Mouse (Mus musculus): ENCODE measurements around the gene Polr2a. TPM values are rescaled to one million over a fixed set of nuclear protein-coding genes. Genes with fewer than 3 reads are reported as not detected.

The Polr2a gene
- 41.8 and 47.0 TPM in 2 replicates for polyA plus RNA-seq (2016; fragmentation: Nextera tagmentation; extraction: Ambion mirVana)

GRCm38 (mm10) chr11:69758478-69758970 is at the start of gene Polr2a:
Polr2a (minus strand) TSS chr11:69758637.
- H3K4me1 ChIP-seq = peaks cover 47% of the 10 kb centered on the region
- no peaks in the 10 kb centered on the region for H3K9me3 ChIP-seq (replicated peaks)
- H3K27ac ChIP-seq = peak within 1 kb of the TSS; percentile 97
- H3K4me3 ChIP-seq = peak within 1 kb of the TSS; percentile 67
- WGBS = under 1% methylated on average over 36 of the region's 36 CpGs
- no peaks in the 10 kb centered on the region for H3K27me3 ChIP-seq (ENCODE audit: low read depth, poor library complexity, severe bottlenecking)
- peak; percentile 100 for DNase-seq (ENCODE audit: low spot score)
- H3K36me3 ChIP-seq = 0 out of 2 replicates have a peak, but pooled peaks cover 5% of the 10 kb centered on the region

DNA sequence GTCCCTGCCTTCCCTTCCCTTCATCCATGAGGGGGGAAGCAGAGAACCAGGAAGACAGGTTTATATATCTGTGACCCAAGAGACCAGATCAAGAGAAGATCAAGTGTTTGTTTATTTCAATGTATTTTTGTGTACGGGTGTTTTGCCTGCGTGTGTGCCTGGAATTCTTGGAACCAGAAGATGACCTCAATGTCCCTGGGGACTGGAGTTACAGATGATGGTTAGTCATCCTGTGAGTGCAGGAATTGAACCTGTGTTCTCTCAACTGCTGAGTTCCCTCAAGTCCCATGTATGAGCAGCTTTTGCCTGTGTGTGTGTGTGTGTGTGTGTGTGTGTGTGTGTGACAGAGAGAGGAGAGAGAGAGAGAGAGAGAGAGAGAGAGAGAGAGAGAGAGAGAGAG is 49.2 kb upstream of the Polr2a start:
- DNase-seq (ENCODE audit: low spot score) = no peak
- Histone ChIP-seq H3K36me3 (no peaks in the 10 kb centered on the region), H3K27ac (no peak overlapping the region), H3K9me3 (replicated peaks) (no peaks in the 10 kb centered on the region), H3K27me3 (ENCODE audit: low read depth, poor library complexity, severe bottlenecking) (peaks cover 55% of the 10 kb centered on the region), H3K4me3 (no peak overlapping the region), H3K4me1 (peaks cover 25% of the 10 kb centered on the region)
- 84% methylated on average over 2 of the region's 2 CpGs for WGBS

- 77% methylated on average over 4 of the region's 4 CpGs for WGBS
- no peaks in the 10 kb centered on the region for H3K9me3 ChIP-seq (replicated peaks)
- H3K27ac ChIP-seq = no peak overlapping the region
- peaks cover 37% of the 10 kb centered on the region for H3K4me1 ChIP-seq
- DNase-seq (ENCODE audit: low spot score) = no peak
- H3K36me3 ChIP-seq = no peaks in the 10 kb centered on the region
- peaks cover 68% of the 10 kb centered on the region for H3K27me3 ChIP-seq (ENCODE audit: low read depth, poor library complexity, severe bottlenecking)
- no peak overlapping the region for H3K4me3 ChIP-seq
Measured at GRCm38 (mm10) chr11:69806378-69806777, 47.9 kb upstream of the Polr2a start.

DNA sequence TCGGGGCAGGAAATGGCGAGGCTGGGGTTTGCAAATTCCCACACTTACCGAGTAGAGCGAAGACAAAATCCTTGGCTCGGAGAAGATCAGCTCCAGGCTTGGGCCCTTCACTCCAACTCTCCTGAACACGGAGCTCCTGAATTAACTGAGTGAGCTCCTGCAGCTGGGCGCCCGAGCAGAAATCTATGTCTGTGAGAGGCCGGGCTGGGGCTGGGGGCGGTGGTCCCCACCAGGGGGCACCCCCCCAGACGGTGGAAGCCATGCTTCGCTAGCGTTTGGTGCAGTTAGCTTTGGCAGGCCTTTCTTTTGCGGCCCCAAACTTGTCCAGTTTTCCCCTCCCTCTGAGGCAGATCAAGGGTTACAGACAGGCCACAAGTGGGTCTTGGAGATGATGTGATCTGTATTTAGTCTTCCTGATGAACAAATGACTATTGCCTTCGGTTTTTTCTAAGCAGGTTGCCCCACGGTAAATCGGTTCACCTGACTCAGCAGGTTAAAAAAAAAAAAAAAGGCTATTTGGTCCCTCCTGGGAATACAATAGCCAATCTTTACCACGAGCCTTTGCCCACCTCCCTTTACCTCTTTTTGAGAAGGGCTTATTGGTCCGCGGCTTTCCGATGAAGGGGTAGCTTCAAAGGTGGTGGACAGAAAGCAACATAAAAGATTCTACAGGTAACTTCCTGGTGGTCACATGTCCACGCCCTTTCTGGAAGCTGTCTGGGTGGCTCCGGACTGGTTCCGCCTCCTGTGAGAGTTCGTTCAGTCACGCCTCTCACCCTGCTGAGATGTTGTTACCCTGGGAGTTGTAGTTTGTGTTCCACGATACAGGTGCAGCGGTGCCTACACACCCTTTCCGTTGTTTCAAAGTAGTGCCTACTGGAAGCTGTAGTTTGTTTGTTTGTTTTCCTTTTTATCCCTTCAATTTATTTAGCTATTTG is 46.8 kb upstream of the Polr2a start, which contains the start of gene Tmem102:
Gene Tmem102 (minus strand): TSS at position 653 of the 938 bp plus-strand sequence.
- no peaks in the 10 kb centered on the region for H3K9me3 ChIP-seq (replicated peaks)
- H3K27ac ChIP-seq = no peak within 1 kb of the TSS
- H3K27me3 ChIP-seq (ENCODE audit: low read depth, poor library complexity, severe bottlenecking) = peaks cover 79% of the 10 kb centered on the region
- no peaks in the 10 kb centered on the region for H3K36me3 ChIP-seq
- WGBS = 6% methylated on average over 29 of the region's 29 CpGs
- no peak for DNase-seq (ENCODE audit: low spot score)
- H3K4me3 ChIP-seq = peak within 1 kb of the TSS; percentile 62
- H3K4me1 ChIP-seq = peaks cover 48% of the 10 kb centered on the region

DNA sequence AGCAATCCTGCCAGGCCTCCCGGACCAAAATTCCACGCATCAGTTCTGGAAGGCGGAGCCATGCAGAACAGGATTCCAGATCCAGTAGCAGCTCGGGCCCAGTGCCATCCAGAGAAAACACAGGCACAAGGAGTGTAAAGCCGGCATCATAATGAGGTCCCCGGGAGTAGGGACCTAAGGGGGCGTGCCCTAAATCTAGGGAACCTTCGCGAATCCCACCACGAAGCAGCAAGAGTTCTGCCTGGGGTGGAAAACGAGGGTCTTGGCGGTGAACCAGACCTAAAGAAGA is 46.2 kb upstream of the Polr2a start:
- peak overlapping the region; percentile 62 for H3K4me3 ChIP-seq
- no peak overlapping the region for H3K27ac ChIP-seq
- H3K36me3 ChIP-seq = no peaks in the 10 kb centered on the region
- no peaks in the 10 kb centered on the region for H3K9me3 ChIP-seq (replicated peaks)
- WGBS = 5% methylated on average over 12 of the region's 12 CpGs
- H3K27me3 ChIP-seq (ENCODE audit: low read depth, poor library complexity, severe bottlenecking) = peaks cover 86% of the 10 kb centered on the region
- H3K4me1 ChIP-seq = peaks cover 54% of the 10 kb centered on the region
- peak; percentile 43 for DNase-seq (ENCODE audit: low spot score)

DNA sequence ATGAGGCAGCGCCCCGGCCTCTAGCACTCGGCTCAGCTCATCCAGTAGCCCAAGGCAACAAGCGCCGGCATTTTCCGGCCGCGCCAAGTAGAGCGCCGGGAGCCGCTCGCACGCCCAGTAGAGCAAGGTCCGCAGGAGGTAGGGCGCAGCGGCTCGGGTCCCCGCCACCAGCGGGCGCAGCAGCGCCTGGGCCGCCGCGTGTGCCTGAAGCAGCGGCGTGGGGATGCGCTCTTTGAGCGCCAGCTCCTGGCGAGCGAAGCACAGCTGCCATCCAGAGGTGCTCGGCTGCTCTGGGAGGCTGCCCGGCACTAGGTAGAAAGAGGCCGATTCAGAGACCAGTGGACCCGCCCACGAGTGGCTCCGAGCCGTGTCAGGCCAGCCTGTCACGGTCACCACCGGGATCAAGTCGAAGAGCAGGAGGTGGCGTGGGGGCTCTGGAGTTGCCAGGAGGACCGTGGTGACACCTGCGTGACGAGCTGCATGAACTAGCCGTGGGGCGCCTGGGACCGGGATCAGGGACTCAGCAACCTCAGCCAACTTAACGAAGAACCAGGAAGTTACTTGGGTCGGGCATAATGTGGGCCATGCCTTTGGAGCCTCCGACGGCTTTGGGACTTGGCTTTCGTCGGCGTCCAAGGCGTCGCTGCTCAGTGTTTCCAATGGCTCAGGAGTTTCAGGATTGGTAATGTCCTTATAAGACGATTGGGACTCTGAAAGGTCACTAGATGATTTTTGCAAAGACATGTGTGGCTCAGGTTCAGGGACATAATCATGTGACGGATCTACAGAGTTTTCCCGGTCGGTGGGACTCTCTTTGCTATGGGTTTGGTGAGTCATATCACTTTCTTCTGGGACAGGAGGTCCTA is 45.6 kb upstream of the Polr2a start:
- Histone ChIP-seq H3K9me3 (replicated peaks) (no peaks in the 10 kb centered on the region), H3K4me3 (peak overlapping the region; percentile 62), H3K27me3 (ENCODE audit: low read depth, poor library complexity, severe bottlenecking) (peaks cover 91% of the 10 kb centered on the region), H3K4me1 (peaks cover 60% of the 10 kb centered on the region), H3K27ac (peak overlapping the region; percentile 57), H3K36me3 (no peaks in the 10 kb centered on the region)
- peak; percentile 78 for DNase-seq (ENCODE audit: low spot score)
- 1% methylated on average over 60 of the region's 60 CpGs for WGBS

DNA sequence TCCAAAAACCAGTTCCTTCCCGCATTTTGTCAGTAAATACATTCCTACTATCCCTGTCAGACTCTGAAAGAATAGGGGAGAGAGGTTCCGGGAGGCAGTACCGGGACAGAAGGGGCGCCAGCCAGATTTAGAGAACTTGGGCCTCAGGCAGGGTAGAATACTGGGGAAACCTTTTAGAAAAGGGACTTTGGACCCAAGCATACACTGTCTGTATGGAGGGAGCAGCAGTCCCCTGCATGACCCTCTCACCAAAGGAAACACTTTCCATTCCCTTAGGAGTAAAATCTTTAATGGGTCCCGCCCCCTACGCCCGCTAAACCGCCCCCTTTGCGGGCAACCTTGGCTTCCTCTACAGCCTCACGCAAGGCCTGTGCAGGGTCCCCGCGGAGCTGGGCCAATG is 44.9 kb upstream of the Polr2a start:
- Histone ChIP-seq H3K27ac (peak overlapping the region; percentile 57), H3K4me3 (peak overlapping the region; percentile 62), H3K4me1 (peaks cover 62% of the 10 kb centered on the region), H3K9me3 (replicated peaks) (no peaks in the 10 kb centered on the region), H3K27me3 (ENCODE audit: low read depth, poor library complexity, severe bottlenecking) (peaks cover 98% of the 10 kb centered on the region), H3K36me3 (no peaks in the 10 kb centered on the region)
- 3% methylated on average over 12 of the region's 12 CpGs for WGBS
- no peak for DNase-seq (ENCODE audit: low spot score)

DNA sequence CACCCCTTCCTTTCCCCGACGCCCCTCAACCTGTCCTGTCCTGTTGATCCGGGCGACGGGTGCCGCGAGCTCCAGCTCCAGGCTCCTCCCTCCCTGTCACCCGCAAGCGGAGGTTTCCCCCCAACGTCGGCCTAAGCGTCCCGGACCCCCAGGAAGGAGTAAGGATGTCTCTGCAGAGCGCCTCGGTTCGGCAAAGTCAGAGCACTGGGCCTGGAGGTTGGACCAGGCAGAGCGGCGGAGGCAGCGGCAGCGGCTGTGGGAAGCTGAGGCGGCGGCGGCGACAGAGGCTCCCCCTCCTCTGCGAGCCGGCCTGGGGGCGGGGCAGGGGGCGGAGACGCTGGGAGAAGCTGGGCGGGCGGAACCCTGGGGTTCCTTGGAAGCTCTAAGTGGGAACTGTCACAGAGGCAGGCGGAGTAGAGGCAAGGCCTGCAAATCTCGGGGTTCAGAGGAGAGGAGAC is 44.2 kb upstream of the Polr2a start:
- Histone ChIP-seq H3K27me3 (ENCODE audit: low read depth, poor library complexity, severe bottlenecking) (peaks cover 100% of the 10 kb centered on the region), H3K36me3 (no peaks in the 10 kb centered on the region), H3K9me3 (replicated peaks) (no peaks in the 10 kb centered on the region), H3K4me1 (peaks cover 62% of the 10 kb centered on the region), H3K4me3 (peak overlapping the region; percentile 62), H3K27ac (peak overlapping the region; percentile 66)
- under 1% methylated on average over 33 of the region's 33 CpGs for WGBS
- peak; percentile 86 for DNase-seq (ENCODE audit: low spot score)

DNA sequence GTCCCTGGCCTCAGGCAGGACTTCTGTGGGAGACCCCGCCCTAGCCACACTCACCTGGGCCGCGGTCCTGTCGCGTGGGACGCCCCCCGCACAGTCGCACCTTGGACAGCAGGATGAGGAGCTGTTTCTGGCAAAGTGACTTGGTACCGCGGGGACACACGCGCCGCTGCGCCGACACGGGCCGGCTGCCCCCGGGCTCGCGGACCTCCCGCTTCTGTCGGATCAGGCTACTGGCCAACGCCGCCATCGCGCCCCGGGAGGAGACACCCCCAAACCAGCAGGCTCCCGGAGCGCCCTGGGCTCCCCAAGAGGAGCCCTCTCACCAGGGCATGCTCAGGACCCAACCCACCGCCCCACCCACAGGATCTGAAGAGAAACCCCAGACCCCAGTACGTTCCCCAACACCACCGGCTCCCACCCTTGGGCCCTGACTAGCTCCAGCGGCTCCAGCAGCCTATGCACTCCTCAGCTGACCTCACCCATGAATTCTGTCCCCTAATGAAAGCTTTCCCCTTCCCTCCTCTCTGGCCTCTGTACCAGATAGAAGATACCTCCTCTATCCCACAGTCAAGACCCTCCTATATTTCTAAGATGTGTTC is 43.0 kb upstream of the Polr2a start, which contains the start of gene Fgf11:
Gene Fgf11 (minus strand): TSS at position 479 of the 599 bp plus-strand sequence.
- no peaks in the 10 kb centered on the region for H3K9me3 ChIP-seq (replicated peaks)
- DNase-seq (ENCODE audit: low spot score) = peak; percentile 50

DNA sequence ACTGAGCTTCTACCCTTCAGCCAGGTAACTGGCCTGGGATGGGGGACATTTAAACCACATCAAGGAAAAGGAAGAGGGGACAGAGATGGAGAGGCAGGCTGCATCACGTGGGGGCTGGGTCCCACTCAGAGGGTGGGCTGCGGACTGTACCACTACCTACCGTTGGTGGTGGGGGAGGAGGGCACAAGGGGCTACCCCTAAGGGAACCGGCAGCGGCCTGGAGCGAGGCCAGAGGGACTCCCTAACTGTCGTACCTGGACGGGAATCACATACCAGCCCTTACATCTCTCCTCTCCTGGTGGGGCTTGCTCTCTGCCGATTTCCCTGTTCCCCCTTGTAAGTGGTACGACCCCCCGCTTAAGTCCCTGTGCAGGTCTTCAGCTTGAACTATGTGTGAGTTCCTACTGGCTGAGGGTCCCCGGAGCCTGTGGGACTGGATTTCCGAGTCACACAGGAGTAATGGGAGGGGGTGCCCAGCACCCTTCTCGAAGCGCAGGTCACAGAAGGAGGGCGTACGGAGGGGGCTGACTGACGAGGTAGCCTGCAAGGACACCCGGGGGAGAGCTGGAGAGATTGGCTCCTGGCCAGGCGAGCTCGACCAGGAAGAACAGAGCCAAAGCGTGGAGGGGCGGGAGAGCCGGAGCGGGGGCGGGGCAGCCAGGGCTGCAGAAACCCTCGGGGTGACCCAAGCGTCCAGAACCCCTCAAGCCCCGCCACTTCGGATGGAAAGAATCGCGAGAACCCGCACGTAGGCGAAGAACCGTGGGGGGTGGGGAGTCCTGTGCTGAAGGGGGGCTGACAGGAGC is 42.2 kb upstream of the Polr2a start:
- Histone ChIP-seq H3K4me1 (peaks cover 70% of the 10 kb centered on the region), H3K36me3 (no peaks in the 10 kb centered on the region), H3K27me3 (ENCODE audit: low read depth, poor library complexity, severe bottlenecking) (peaks cover 100% of the 10 kb centered on the region), H3K9me3 (replicated peaks) (no peaks in the 10 kb centered on the region), H3K27ac (peak overlapping the region; percentile 83), H3K4me3 (peak overlapping the region; percentile 62)
- peak; percentile 85 for DNase-seq (ENCODE audit: low spot score)
- WGBS = under 1% methylated on average over 36 of the region's 36 CpGs

More for the DNA sequence above, 43.0 kb upstream of the Polr2a start, which contains the start of gene Fgf11:
- 2% methylated on average over 33 of the region's 33 CpGs for WGBS
- Histone ChIP-seq H3K27ac (peak within 1 kb of the TSS; percentile 83), H3K27me3 (ENCODE audit: low read depth, poor library complexity, severe bottlenecking) (peaks cover 100% of the 10 kb centered on the region), H3K36me3 (no peaks in the 10 kb centered on the region), H3K4me1 (peaks cover 62% of the 10 kb centered on the region), H3K4me3 (peak within 1 kb of the TSS; percentile 62)

- DNase-seq (ENCODE audit: low spot score) = no peak
- Histone ChIP-seq H3K9me3 (replicated peaks) (no peaks in the 10 kb centered on the region), H3K4me3 (peak overlapping the region; percentile 62), H3K4me1 (peaks cover 73% of the 10 kb centered on the region), H3K27me3 (ENCODE audit: low read depth, poor library complexity, severe bottlenecking) (peaks cover 100% of the 10 kb centered on the region), H3K36me3 (no peaks in the 10 kb centered on the region), H3K27ac (peak overlapping the region; percentile 83)
- 2% methylated on average over 11 of the region's 11 CpGs for WGBS
Measured at GRCm38 (mm10) chr11:69800138-69800391, 41.6 kb upstream of the Polr2a start.
